Mouse (Mus musculus) gastrocnemius, postnatal 10 days (tissue): Measurements from ENCODE around the gene Gm20773. TPM values are rescaled to one million over a fixed set of nuclear protein-coding genes. Genes with fewer than 3 reads are reported as not detected.
"Not testable (repeated sequence)": the region's sequence is repeated elsewhere in the genome, so short reads cannot be mapped to it uniquely, and the experiment has no call there.

Source experiments
- DNase-seq: peaks from one replicate; pipeline ENCODE4 v3.0.0; 2021; ENCODE audit warnings: mixed read lengths
- long read RNA-seq, 2 experiments: library from polyadenylated mRNA; stranded (forward); transcript quantifications; one replicate each; pipeline ENCODE4 v2.0.0; 2021
- total RNA-seq, 2 experiments: library from RNA; stranded (reverse); gene quantifications; 2 replicates each; pipeline ENCODE4 v1.2.3; 2021

The Gm20773 gene
- not detected for total RNA-seq
- long read RNA-seq, experiment 1 = 0 reads
- long read RNA-seq, experiment 2 = 0 reads

DNA sequence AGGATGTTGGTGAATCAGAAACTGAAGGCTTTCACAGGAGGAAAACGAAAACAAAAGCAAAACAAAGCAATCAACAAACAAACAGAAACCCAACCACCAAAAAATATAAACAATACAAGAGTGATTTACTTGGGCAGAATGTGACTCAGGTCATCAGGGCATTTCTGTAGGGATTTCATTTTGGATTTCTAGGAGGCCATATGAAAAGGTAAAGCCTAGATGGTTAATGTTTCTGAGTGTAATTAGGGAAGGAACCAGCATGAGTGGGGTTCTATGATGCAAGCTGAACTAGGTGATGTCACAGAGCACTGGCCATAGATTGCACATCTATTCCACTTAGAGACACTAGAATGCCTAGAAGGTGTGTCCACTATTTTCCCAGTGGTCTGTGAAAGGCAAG lies at the start of gene Gm20773:
Gene Gm20773, plus strand, starts transcription at position 301 of the 400 bp plus-strand sequence.
- not testable (repeated sequence) for DNase-seq

DNA sequence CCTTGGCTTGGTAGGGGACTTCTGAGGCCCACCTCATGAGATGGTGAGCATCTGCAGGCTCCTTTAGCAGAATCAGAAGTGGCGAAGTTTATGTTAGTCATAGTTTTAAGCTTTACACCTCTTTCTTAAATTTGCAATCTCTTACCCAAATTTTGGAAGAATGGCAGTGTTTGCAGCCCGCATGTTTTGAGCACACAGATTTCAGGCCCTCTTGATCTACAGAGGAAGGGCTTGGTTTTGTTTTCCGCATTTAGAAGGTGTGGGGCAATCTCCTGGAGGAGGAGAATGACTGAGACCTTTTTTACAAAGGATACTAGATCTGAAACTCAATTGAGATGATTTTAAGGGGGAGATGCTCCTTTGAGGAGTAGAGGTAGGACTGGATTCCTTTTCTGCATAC lies 28.3 kb upstream of the Gm20773 start, which contains the start of gene Gm21866:
Gene Gm21866, minus strand, starts transcription at position 101 of the 400 bp plus-strand sequence.
- not testable (repeated sequence) for DNase-seq

Other genes with a start within 250 kb of the Gm20773 start
- gene Gm21440, start 241.6 kb upstream of the Gm20773 start, total RNA-seq = not detected
- gene Gm21454, start 241.6 kb upstream of the Gm20773 start, total RNA-seq = not detected
- not detected for gene Gm21725, start 145.0 kb upstream of the Gm20773 start, total RNA-seq
- not detected for gene Gm21866, start 28.4 kb upstream of the Gm20773 start, total RNA-seq